Mouse (Mus musculus): ENCODE data around the gene Pbx1.

The Pbx1 gene

DNA sequence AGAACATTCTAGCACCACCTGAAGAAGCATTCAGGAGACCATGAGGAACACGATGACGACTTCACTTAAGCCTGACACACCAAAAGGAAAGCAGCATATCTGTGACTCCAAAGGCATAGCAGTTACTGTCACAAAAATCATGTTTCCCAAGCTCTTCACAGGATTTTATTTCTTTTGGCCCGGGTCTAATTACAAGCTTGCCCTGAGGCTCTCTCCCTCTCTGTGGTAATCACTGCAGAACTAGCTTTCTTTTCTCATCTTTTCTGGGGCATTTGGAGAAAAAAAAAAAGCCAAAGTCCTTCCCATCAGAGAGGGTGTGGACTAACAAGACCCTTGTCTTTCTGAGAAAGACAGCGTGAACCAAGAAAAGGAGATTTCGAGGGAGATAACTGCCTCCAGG is 87.8 kb downstream of the Pbx1 start:
- DNase-seq (ENCODE audit: low read depth) = no peak

DNA sequence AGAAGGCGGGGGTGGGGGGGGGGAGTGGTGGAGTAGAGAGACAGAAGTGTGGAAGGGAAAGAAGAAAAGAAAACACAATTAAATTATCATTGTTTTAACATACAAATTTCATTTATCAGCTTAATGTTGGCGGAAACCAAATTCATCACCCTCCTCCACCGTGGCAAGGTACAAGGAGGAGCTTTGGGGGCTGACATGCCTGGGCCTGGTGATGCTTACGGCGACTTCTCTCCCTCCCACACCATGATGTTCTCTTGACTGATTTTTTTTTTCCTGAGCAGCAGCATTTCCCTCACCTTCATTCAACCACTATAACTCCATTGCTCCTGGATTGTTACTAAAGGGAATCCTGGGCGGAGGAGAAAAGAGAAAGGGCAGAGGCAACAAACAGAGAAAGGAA is 89.8 kb downstream of the Pbx1 start:
- DNase-seq (ENCODE audit: low read depth) = no peak

DNA sequence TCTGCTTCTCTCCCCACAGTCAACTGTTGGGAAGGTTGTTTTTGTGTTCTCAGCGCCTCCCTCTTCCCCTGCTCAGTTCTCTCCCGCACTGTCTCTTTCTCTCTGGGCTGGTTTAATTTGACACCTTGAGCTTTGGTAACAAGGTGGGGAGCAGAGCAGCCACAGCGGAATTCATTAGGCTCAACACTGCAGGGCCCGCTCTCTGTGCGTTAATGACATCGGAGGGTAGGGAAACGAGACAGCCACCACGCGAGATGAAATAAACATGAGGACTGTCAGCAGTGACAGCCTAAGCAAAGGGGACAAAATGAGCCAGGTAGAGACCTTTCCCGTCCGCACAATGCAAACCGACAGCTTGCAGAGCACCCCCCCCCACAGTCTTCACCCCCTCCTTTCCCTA is 90.2 kb downstream of the Pbx1 start:
- no peak for DNase-seq (ENCODE audit: low read depth)

DNA sequence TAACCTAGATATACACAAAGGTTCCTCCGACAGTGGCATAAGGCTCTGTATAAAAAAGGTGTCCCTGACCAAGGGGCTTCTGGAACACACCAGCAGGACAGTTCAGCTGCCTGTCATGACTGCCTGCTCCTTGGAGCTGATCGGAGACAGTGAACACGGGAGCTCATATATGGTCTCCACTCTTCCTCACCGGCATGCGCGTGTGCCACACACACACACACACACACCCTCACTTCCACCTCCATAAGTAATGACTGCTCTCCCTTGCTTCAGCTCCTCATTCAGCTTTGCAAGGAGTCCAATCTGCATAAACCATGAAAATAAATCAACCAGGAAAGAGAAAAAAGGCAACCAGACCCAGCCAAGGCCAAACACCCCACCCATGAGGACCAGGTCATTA is 90.7 kb downstream of the Pbx1 start:
- DNase-seq (ENCODE audit: low read depth) = no peak

DNA sequence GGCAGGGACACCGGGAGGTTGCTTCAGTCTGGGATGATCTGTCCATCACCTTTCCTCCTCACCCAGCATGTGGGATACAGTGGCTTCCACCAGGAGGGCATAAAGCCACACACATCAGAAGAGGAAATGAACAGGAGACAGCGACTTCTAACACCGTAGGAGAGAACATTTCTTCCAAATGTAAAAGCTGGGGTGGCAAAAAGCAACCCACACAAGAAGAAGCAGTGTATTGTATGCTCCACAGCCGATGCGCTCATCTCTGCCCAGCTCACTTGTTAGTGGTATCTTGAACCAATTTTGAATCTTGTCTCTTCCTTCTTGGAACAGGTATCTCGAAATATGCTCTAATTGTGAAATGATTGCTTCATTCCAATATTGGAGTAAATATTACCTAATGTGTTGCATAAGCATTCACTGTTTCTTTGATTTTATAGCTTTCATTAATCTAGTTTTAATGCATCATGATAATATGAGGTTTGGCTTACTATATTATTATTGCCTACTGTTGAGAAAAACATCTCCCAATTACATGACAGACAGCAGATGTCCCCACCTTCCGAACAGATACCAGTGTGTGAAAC is 95.7 kb downstream of the Pbx1 start:
- no peak for DNase-seq (ENCODE audit: low read depth)

DNA sequence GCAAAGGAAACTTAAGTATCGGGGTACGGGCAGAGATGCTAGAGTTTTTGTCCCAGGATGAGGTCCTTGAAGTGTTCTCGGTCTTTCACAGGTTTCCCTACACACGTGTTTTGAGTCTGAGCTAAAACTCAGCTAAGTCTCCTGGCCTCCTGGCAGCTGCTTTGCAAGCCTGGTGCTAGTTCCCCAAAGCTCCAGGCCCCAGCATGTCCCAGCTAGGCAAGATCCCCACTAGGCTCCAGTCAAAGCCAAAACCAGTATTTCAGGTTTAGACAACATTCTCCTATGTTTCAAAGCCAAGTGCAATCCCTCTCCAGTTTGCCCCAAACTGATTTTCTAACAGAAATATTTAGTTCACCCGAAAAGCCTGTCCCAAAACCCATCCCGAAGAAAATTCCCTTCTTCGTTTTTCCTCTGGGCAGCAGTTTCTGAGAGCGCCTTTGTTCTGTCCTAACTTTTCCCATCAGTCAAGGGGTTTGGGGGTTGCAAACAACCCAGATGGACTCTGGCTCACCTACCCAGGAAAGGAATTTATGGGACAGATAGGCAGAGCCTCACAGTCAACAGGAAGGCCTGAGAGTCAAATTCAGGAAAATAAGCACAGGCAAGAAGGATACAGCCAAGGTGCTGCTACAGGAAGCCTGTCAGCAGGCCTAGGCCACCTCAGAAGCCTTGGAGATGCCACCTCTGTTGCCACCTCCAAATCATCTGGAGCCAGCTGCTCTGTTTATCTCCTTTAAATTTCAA is 97.1 kb downstream of the Pbx1 start:
- DNase-seq (ENCODE audit: low read depth) = no peak

DNA sequence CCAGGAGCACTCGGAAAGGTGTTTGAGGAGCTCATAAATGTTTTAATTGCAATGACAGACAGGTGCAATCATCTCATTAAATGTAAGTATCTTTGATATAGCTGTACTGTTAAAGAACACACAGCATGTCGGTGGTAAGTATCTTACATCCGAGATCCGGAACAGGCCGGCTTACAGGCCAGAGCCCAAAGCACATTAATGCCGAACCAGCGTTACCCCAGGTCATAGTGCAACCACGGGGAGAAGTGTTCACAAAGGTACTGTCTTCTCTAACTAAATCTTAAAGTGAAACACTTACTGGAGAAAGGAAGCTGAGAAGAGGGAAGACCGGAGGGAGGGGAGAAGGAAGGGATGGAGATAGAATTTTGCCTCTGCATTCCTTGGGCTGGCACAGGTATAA is 100.0 kb downstream of the Pbx1 start:
- DNase-seq (ENCODE audit: low read depth) = no peak

DNA sequence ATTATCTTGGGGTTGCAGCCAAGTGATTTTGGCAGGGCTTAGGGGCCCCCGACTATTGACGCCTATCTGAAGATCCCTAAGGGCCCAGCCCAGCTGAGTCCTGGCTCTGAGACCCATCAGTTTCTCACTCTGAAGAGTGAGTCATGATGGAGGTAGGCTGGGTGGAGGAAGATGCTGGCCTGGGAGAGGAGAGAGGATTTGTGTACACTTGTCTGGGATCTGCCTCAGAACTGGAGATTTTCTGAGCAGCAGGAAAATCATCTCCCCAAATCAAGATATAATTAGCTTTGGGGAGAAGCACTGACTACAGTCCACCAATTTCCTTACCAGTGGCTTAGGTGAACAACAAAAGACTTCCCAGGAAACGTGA is 103.8 kb downstream of the Pbx1 start:
- no peak for DNase-seq (ENCODE audit: low read depth)

DNA sequence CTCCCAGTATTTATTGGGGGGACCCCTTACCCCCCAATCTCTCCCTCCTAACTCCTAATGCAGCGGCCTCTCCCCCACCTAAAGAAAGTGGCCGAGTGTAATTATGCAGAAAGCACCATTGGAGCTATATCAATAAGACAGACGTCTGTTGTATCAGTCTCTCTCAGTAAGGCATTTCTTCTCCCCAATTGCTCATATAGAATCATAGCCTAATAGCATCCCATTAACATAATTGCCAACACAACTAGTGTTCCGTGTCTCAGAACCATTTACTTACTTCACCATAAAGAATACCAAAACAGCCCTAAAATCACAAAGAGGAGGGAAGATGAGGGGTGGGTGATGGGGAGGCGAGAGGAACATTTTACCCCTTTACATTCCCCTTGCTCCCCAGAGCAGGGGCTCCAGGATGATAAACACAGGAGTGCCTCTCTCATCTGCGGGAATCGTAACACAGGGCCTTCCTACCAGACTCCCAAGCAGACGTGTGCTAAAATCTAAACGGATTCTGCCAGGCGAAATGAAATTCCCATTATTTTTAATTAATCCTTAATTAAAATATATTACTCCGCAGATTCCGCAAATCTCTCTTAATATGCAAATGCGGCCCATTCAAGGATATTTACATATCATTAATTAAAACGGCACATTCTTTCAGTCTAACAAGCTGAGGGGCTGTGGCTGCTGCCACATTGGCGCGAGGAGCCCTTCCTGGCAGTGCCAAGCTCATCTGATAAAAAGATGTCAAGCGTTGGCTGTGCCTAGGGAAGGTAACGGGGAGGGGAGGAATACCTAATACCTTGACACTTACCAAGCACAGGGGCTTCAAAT is 104.5 kb downstream of the Pbx1 start:
- no peak for DNase-seq (ENCODE audit: low read depth)

DNA sequence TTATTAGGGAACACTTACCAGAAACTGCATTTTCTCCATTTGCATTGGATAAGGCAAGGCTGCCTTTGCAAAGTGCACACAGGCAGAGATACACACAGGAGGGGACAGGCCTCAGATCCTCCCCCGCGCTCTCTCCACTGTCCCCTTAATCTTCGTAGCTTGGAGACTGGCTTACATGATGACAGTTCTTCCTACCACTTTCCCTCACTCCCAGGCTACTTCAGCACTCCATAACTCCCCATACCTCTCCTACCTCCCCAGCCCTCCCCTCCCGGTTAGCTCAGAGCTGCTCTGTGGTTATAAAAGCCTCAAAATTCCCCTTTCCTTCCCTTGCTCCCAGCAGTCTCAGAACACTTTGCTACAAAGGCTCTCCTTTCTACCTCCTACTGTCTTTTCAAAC is 106.3 kb downstream of the Pbx1 start:
- no peak for DNase-seq (ENCODE audit: low read depth)

DNA sequence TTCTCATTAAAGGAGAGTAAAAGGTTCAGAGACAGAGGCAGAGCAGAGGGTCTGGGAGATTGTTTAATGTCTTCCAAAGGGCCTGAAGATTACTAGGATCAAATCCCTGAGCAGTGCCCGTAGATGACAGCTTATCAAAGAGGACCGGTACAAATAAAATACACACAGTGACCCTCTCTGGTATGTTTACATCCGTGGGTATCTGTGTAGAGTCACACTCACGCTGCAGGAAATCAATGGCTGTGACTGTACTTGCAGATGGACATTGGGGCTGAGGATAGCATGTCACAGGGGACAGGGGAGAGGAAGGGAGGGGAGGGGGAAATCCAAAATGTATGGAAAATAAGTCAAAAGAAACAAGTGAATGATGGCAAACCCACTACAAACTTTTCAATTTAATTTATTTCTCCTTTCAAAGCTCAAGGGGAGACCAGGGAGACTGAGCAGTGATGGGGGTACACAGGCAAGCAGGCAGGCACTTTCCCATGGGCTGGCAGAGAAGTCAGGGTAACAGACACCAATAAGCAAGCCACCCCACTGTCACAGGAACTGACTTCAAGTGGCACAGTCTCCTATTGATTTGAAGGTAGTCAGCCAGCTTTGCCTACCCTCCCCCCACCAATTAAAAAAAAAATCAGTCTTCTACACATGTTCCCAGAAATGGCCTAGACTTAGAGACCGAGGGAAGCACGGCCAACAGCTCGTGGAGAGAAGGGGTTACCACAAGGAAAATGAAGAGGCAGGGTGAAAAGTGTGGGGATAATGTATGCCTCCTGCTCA is 107.6 kb downstream of the Pbx1 start:
- no peak for DNase-seq (ENCODE audit: low read depth)

DNA sequence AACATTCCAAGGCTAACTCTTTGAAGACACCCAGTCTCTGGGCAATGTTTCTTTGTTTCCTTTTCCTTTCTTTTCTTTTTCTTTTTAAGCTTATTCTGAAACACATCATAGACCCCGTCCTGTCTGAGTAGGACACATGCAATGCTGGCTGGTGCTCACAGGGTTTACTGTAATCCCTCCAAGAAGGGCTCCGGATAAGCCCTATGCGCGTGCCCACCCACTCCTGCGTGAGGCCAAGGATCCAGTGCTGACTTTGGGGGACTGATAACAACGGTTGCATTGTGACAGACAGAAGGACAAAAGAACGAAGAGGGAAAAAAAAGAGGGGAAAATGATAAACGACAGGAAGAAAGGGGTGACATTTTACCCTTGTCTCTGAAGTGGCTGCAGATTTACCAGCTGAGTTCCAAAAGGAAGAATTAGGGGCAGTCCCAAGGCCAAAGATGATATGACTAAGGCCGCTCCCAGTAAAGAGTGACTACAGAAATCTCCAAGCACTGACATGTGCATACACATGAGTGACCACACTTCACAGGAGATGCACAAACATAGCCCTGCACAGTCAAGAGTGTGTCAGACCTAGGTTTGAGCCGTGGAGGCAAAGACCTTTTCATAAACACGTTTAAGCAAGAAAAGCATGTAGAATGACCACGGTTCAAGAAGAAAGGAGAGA is 108.5 kb downstream of the Pbx1 start:
- no peak for DNase-seq (ENCODE audit: low read depth)

DNA sequence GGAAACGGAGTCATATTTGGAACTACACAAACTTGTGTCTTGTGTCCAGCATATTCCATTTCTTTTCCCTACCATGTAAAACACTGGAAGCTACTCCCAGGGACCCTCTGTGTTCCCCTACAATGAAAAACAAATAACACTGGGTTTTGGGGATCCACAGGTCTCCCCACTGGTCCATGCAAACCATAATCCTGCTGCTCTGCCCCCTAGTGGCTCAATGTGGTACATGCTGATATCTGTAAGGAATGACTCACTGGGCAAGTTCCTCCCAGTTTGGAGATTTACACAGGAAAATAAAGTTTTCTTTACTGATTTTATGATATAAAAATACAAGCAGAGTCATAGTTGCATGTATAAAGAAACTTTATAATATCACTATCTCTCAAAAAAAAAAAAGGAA is 109.2 kb downstream of the Pbx1 start:
- DNase-seq (ENCODE audit: low read depth) = no peak

DNA sequence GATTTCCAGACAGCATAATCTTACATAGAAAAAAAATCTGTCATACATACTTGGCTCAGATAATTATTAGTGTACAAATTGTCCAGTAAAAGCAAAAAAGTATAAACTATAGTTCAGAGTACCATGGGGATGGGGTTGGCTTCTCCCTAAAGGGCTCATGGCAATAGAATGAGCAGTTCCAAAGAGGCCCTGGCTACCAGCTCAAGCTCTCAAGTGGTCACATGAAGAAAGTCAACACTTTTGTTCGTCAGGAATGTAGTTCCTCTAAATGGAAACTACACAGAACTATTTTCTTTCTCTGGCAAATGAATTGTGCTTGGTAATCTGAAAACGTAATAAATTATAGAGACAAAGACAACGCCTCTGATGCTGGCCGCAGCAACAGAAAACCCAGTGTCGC is 112.4 kb downstream of the Pbx1 start:
- no peak for DNase-seq (ENCODE audit: low read depth)

DNA sequence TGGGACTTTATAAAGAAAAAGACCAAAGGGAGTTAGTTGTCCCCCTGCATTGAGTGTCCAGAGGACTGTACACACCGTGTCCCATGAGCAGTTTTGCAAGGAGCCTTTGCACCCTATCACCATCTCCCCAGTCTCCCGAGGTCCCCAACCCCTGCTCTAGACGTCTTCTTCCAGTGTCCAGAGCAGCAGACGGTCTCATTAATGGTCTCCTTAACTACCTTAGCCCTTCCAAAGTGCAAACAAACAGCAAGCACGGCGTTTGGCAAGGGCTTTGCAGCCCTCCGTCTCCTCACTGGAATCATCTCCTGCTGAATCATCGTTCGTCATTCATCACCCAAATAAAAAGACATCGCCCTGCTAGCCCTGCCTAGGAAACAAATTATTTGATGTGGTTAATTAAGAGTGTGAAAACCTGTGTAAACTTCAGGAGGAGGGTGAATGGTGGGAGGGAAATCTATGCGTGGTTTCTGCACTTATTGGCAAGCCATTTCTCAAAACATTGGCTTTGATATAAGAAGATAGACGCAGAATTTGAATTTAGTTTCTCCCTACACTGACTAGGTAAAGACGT is 113.1 kb downstream of the Pbx1 start:
- DNase-seq (ENCODE audit: low read depth) = no peak

DNA sequence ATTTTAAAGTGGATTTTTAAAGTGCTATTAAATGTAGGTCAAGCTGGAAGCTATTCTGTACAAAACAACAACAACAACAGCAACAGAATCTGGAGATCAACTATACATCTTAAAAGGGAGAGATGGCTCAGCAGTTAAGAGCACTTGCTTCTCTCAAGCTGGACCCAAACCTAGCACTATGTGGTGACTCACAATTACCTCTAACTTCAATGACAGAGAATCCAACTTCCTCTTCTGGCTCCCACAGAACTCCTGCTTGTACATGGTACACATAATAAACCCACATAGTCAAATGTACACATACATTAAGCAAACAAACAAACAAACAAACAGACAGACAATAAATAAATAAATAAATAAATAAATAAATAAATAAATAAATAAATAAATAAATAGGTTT is 118.3 kb downstream of the Pbx1 start:
- no peak for DNase-seq (ENCODE audit: low read depth)

DNA sequence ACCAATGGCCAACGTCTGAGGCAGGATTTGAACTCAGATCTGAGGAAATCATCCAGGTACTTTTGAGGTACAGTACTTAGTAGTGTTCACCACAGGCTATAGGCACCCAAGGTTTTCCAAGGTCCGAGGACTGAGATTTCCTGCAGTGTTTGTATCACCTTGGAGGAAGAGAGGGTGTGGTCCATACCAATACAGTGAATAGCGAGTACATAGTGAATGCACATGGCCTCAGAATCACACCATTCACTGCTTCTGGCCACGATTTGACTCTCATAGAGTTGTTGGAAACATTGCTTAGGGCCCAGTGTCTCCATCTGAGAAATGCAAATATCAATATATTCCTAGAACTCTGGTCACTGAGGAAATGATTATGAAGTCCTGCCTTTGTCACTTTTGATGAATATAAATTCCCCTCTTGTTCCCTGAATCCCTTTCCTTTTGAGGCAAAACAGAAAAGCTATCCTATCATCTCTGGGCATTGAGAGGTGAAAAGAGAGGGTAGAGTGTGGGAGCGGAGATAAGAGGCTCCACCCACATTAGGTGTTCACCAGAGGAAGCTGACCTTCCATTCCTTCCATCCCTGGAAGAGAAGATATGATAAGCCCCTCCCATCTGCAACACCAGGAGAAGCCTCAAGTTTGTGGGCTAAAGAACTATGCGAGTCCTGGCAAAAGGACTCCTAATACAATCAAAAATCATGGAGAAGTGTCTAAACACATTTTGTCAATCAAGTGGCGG is 119.2 kb downstream of the Pbx1 start:
- no peak for DNase-seq (ENCODE audit: low read depth)

DNA sequence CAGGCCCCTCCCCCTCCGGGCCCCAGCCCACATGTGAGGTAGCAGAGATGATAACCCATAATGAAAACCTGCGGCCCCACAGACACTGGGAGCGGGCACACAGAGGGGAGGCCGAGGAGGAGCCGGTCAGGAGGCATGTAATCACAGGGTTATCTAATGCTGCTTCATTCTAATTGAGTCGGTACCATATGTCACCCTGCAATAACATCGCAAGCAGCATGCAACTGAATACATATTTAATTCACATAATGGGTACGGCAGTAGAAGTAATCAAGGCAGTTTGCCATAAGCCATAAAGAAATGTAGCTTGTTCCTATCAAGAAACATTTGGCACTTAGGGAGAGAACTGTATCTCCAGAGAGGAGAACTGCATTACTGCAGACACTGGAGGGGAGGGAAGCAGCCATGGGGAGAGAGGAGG is 123.0 kb downstream of the Pbx1 start:
- DNase-seq (ENCODE audit: low read depth) = no peak

DNA sequence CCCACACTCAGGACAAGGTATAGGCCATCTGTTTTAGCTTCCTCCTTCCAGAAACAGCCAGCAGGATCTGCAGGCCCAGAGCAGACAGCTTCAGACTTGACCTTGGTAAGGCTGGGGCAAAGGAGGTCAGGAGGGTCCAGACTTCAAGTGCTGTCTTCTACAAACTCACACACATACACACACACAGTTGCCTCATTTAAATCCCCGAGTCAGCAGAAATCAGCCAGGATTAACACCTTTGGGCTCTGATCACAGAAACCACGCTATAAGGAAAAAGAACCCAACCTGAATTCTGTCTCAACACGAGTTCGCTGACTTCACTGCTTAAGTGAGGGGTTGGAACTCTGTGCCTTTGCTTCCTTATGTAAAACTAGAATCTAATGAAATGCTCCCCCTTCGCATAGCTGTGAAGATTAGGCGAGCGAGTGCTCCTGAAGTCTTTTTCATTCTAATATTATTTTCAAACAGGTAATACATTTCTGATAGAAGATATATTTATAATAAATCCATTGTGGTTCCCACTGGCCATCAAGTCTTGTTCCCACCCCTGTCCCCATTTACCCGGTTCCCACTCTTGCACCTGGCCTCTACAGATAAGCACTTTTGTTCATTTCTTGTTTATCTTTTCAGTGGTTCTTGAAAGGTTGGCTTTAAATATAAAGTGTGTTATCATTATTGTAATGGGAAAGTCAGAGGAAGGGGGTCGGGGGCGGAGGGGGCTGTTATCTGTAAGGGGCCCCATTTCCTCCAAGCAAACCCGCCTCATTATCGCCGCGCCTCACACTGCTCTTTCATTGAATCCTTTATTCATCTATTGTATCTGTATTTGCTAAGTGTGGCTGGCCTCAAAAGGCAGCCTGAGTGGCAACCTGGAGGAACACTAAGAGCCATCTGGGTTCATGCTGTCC is 124.5 kb downstream of the Pbx1 start:
- DNase-seq (ENCODE audit: low read depth) = no peak

DNA sequence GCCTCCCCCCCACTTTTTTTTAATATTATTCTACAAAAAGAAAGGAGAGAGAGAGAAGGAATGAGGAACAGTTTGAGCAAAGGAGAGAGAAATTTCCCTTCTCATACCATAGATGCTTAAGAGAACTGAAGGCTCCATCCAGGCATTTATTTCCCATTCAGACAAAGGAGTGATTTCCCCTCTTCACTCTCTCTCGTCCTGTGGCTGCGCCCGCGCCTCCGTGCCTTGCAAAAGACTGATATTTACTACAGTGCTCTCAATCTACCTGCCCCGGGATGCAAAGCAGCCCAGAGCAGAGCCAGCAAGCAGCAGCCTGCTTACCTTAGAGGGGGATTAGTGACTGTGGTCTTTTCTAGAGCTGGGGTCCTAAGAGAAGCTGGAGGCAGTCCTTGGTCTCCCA is 131.6 kb downstream of the Pbx1 start:
- no peak for DNase-seq (ENCODE audit: low read depth)
